Mouse (Mus musculus) embryo, embryonic 9.5 days (tissue): ENCODE results near the gene Slc25a45.

ENCODE experiments used
- DNase-seq: peaks from one replicate; pipeline ENCODE4 v3.0.0-alpha.2; 2017; ENCODE audit errors: extremely low spot score

Gene Slc25a45

GRCm38 (mm10) chr19:5892262-5892661 lies 14.7 kb downstream of the Slc25a45 start:
- DNase-seq: no peak

- no peak for DNase-seq
Observed at GRCm38 (mm10) chr19:5892735-5893134, 15.1 kb downstream of the Slc25a45 start.

GRCm38 (mm10) chr19:5893282-5894001 lies 15.8 kb downstream of the Slc25a45 start:
- DNase-seq: no peak

GRCm38 (mm10) chr19:5894002-5894678 lies 16.5 kb downstream of the Slc25a45 start, which contains the start of gene Tigd3:
TSS of gene Tigd3 (minus strand) at chr19:5894149.
- peak; percentile 97 for DNase-seq

GRCm38 (mm10) chr19:5907275-5907674 lies 29.7 kb downstream of the Slc25a45 start:
- DNase-seq: no peak

- no peak for DNase-seq
Observed at GRCm38 (mm10) chr19:5910221-5910620, 32.6 kb downstream of the Slc25a45 start.

- DNase-seq: no peak
Observed at GRCm38 (mm10) chr19:5911430-5912102, 34.0 kb downstream of the Slc25a45 start.

- DNase-seq: peak; percentile 98
Observed at GRCm38 (mm10) chr19:5912103-5913006, 34.7 kb downstream of the Slc25a45 start.

GRCm38 (mm10) chr19:5913007-5913719 lies 35.6 kb downstream of the Slc25a45 start, which contains the start of gene Dpf2:
TSS of gene Dpf2 (minus strand) at chr19:5913010.
- DNase-seq: peak; percentile 58

GRCm38 (mm10) chr19:5921715-5922114 lies 44.1 kb downstream of the Slc25a45 start:
- no peak for DNase-seq

- no peak for DNase-seq
Observed at GRCm38 (mm10) chr19:5922119-5922942, 44.7 kb downstream of the Slc25a45 start.

GRCm38 (mm10) chr19:5922963-5923362 lies 45.4 kb downstream of the Slc25a45 start:
- no peak for DNase-seq

GRCm38 (mm10) chr19:5923990-5924712 lies 46.5 kb downstream of the Slc25a45 start:
- DNase-seq: peak; percentile 89

- DNase-seq: peak; percentile 94
Observed at GRCm38 (mm10) chr19:5924713-5925093, 47.1 kb downstream of the Slc25a45 start, which contains the start of gene Cdc42ep2. TSS of gene Cdc42ep2 (minus strand) at chr19:5924816.

GRCm38 (mm10) chr19:5925311-5925855 lies 47.8 kb downstream of the Slc25a45 start:
- DNase-seq: no peak

GRCm38 (mm10) chr19:5927026-5927425 lies 49.4 kb downstream of the Slc25a45 start:
- no peak for DNase-seq

- no peak for DNase-seq
Observed at GRCm38 (mm10) chr19:5927532-5927931, 49.9 kb downstream of the Slc25a45 start.

- no peak for DNase-seq
Observed at GRCm38 (mm10) chr19:5928104-5928503, 50.5 kb downstream of the Slc25a45 start.

- DNase-seq: no peak
Observed at GRCm38 (mm10) chr19:5928546-5928945, 50.9 kb downstream of the Slc25a45 start.
